ENCODE assay signal across 8 mouse cellular contexts in the genomic region with DNA sequence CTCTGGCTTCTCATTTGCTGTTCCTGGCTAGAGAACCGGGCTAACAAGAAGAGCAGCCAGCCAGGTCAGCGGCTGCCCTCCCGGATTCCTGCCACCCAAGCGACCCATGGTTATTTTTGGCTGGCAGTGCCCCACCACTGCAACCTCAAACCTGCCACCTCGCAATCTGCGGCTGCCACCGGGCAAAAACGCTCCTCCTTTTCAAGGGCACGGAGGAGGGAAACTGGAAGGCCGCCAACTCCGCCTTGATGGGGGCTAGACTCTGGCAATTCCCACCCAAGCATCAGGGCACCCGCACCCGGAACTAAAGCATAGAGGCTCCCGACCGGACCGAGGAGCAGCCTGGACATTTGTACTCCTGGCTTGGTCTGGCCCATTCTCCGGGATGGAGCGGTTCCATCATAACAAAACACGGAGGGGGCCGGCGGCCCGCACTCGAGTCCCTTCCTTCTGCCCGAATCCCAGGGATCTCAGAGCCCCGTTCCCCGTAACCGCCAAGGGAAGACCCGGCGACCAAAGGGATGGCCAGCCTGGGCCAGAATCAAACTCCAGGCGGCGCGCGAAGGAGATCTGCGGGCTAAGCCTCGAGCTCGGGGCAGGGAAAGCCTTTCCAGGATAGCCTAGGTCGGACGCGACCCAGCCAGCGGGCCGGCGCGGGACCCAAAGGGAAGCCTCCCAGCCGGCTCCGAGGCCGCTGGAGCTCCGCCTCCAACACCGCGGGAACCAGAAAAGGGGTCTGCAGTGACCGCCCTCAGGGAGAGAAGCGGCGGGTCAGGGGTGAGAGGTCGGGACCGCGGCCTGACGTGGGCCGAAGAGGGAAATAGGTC. TPM values are rescaled to one million over a fixed set of nuclear protein-coding genes. Genes with fewer than 3 reads are reported as not detected.
DNase-seq lines count a peak whose midpoint lies in the region; ATAC-seq and TF ChIP-seq lines count a peak whose summit lies in the region.

No protein-coding gene starts in this region.

- H3K4me2 ChIP-seq in heart, embryonic 12.5 days: peak overlapping the region; percentile 96
- H3K4me2 ChIP-seq in liver, embryonic 12.5 days: peak overlapping the region; percentile 92

- no peaks in the 10 kb centered on the region for H3K27me3 ChIP-seq in heart, embryonic 12.5 days (replicated peaks)
- peaks cover 13% of the 10 kb centered on the region; the same call in 1 of the 2 replicates for H3K27me3 ChIP-seq in liver, embryonic 12.5 days (replicated peaks)
- H3K27me3 ChIP-seq in testis, adult 2 months (ENCODE audit: control insufficient read depth, insufficient read depth, low read length): no peaks in the 10 kb centered on the region

- H3K9ac ChIP-seq in heart, embryonic 12.5 days: peak overlapping the region; percentile 93
- H3K9ac ChIP-seq in liver, embryonic 12.5 days: peak overlapping the region; percentile 98

- DNase-seq in B cell, adult 2 months: peak; percentile 35 to 47
- DNase-seq in fat pad, adult 2 months (ENCODE audit: extremely low read depth, low read depth, low spot score): peak; percentile 86
- DNase-seq in kidney, postnatal 10 days: peak; percentile 89
- peak; percentile 60 for DNase-seq in naive thymus-derived CD4-positive, alpha-beta T cell, adult 2 months (ENCODE audit: low read depth)

- peaks cover 24% of the 10 kb centered on the region for H3K36me3 ChIP-seq in heart, embryonic 12.5 days
- H3K36me3 ChIP-seq in liver, embryonic 12.5 days: peaks cover 39% of the 10 kb centered on the region
- H3K36me3 ChIP-seq in testis, adult 2 months (ENCODE audit: control insufficient read depth, insufficient read depth, low read length): no peaks in the 10 kb centered on the region; the same call in 1 of the 2 replicates

- ATAC-seq in heart, embryonic 12.5 days (ENCODE audit: insufficient number of reproducible peaks, low FRiP score): peak; percentile 52
- peak; percentile 33 for ATAC-seq in liver, embryonic 12.5 days

- 0 out of 2 replicates have a peak, but pooled peaks have one; percentile 3 for TF ChIP-seq CTCF in bone marrow, adult 2 months (IDR thresholded peaks at IDR 0.05; ENCODE audit: control insufficient read depth, insufficient read depth, low read length)
- TF ChIP-seq CTCF in testis, adult 2 months (IDR thresholded peaks at IDR 0.05; ENCODE audit: control insufficient read depth, insufficient read depth, insufficient replicate concordance, low read depth, low read length): no peak

- WGBS in bone marrow, adult 2 months: under 1% methylated on average over 57 of the region's 57 CpGs
- WGBS in heart, embryonic 12.5 days: under 1% methylated on average over 57 of the region's 57 CpGs
- under 1% methylated on average over 50 of the region's 57 CpGs for WGBS in liver, embryonic 12.5 days (ENCODE audit: insufficient replicate concordance)

- peak overlapping the region; percentile 98 for H3K4me3 ChIP-seq in bone marrow, adult 2 months (replicated peaks; ENCODE audit: control insufficient read depth, low read depth, low read length)
- peak overlapping the region; percentile 87 for H3K4me3 ChIP-seq in heart, embryonic 12.5 days
- peak overlapping the region; percentile 87 for H3K4me3 ChIP-seq in liver, embryonic 12.5 days
- peak overlapping the region; percentile 89 for H3K4me3 ChIP-seq in testis, adult 2 months (ENCODE audit: control insufficient read depth, low read depth, low read length)

- H3K27ac ChIP-seq in bone marrow, adult 2 months (ENCODE audit: control insufficient read depth, insufficient read depth, low read depth, low read length, poor library complexity): peak overlapping the region; percentile 99
- peak overlapping the region; percentile 98 for H3K27ac ChIP-seq in heart, embryonic 12.5 days (ENCODE audit: poor library complexity, severe bottlenecking)
- H3K27ac ChIP-seq in liver, embryonic 12.5 days: peak overlapping the region; percentile 99
- H3K27ac ChIP-seq in testis, adult 2 months (ENCODE audit: control insufficient read depth, insufficient read depth, low read depth, low read length): peak overlapping the region; percentile 87

- TF ChIP-seq POLR2A in bone marrow, adult 2 months (IDR thresholded peaks at IDR 0.05; ENCODE audit: borderline replicate concordance, control insufficient read depth, low read depth, low read length): 0 out of 2 replicates have a peak, but pooled peaks have one; percentile 45
- TF ChIP-seq POLR2A in testis, adult 2 months (IDR thresholded peaks at IDR 0.05; ENCODE audit: control insufficient read depth, low read depth, low read length): no peak

- H3K9me3 ChIP-seq in heart, embryonic 12.5 days (replicated peaks): no peaks in the 10 kb centered on the region
- H3K9me3 ChIP-seq in liver, embryonic 12.5 days (replicated peaks): no peaks in the 10 kb centered on the region

- H3K4me1 ChIP-seq in bone marrow, adult 2 months (ENCODE audit: control insufficient read depth, insufficient read depth, low read length): peaks cover 7% of the 10 kb centered on the region; the same call in 1 of the 2 replicates
- H3K4me1 ChIP-seq in heart, embryonic 12.5 days (replicated peaks): peaks cover 63% of the 10 kb centered on the region
- peaks cover 79% of the 10 kb centered on the region for H3K4me1 ChIP-seq in liver, embryonic 12.5 days
- H3K4me1 ChIP-seq in testis, adult 2 months (ENCODE audit: control insufficient read depth, insufficient read depth, low read length): peaks cover 17% of the 10 kb centered on the region

RNA-seq across cellular contexts. Expression of gene Clk3, which starts 1.3 kb away (rescaled TPM):
- polyA plus RNA-seq in bone marrow, adult 2 months (2011; ENCODE audit: insufficient read depth, insufficient read length, low replicate concordance, missing spikeins): 148 and 149 TPM in 2 replicates
- 67.0 and 68.1 TPM in 2 replicates for polyA plus RNA-seq in heart, embryonic 12.5 days (2016; fragmentation: Nextera tagmentation; extraction: Ambion mirVana)
- polyA plus RNA-seq in liver, embryonic 12.5 days (2016; fragmentation: Nextera tagmentation; extraction: Ambion mirVana): 99.8 and 104 TPM in 2 replicates
- 197 and 224 TPM in 2 replicates for polyA plus RNA-seq in testis, adult 2 months (2012; rRNA removed)

RNA-seq across cellular contexts. Expression of gene Edc3, which starts 56.0 kb away (rescaled TPM):
- 8.3 and 9.1 TPM in 2 replicates for polyA plus RNA-seq in bone marrow, adult 2 months (2011; ENCODE audit: insufficient read depth, insufficient read length, low replicate concordance, missing spikeins)
- polyA plus RNA-seq in heart, embryonic 12.5 days (2016; fragmentation: Nextera tagmentation; extraction: Ambion mirVana): 21.2 and 21.3 TPM in 2 replicates
- polyA plus RNA-seq in liver, embryonic 12.5 days (2016; fragmentation: Nextera tagmentation; extraction: Ambion mirVana): 21.2 and 22.2 TPM in 2 replicates
- 8.0 and 8.1 TPM in 2 replicates for polyA plus RNA-seq in testis, adult 2 months (2012; rRNA removed)

Comparison
In these comparisons a context has a peak if more than half of its experiments do, and no peak if none do; other contexts are left out.
1. Peak in every context shown above with its lines: DNase-seq, ATAC-seq, H3K4me3 ChIP-seq and H3K27ac ChIP-seq.